Mouse (Mus musculus) heart, adult 8-10 months (tissue): ENCODE data around the gene Bscl2. TPM values are rescaled to one million over a fixed set of nuclear protein-coding genes. Genes with fewer than 3 reads are reported as not detected.
"Not testable (repeated sequence)": the region's sequence is repeated elsewhere in the genome, so short reads cannot be mapped to it uniquely, and the experiment has no call there.

Source experiments
- DNase-seq: peaks from one replicate; pipeline ENCODE4 v3.0.0; 2022; ENCODE audit warnings: low spot score
- total RNA-seq, 4 experiments: library from RNA; stranded (reverse); gene quantifications; 2 replicates each; pipeline ENCODE4 v1.2.4; 2022

The Bscl2 gene
- total RNA-seq, 4 experiments from 2014 or later, result 21.2 to 28.1 (median 24.2) TPM

GRCm38 (mm10) chr19:8871267-8872186 is 34.3 kb downstream of the Bscl2 start, which contains the start of gene Ubxn1:
Gene Ubxn1, plus strand, starts transcription at chr19:8871496.
- DNase-seq, result peak; percentile 99

- no peak for DNase-seq
These were observed 35.1 kb downstream of the Bscl2 start for GRCm38 (mm10) chr19:8872266-8872840.

- no peak for DNase-seq
These were observed 37.8 kb downstream of the Bscl2 start for GRCm38 (mm10) chr19:8875031-8875430.

GRCm38 (mm10) chr19:8880311-8881033 is 43.2 kb downstream of the Bscl2 start, which contains the start of gene Uqcc3:
Gene Uqcc3, minus strand, starts transcription at chr19:8880923.
- DNase-seq, result peak; percentile 91

DNA sequence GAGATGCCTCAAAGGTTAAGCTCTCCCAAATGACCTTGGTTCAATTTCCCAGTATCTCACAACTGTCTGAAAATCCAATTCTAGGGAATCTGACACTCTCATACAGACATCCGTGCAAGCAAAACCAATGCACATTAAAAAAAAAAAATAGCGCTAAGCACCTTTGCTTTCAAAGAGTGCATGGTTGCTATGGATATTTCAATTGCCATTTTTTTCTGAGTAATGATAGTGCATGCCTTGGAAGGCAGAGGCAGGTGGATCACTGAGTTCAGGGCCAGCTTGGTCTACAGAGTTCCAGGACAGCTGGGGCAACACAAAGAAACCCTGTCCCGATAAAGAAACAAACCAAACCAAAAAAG is 43.7 kb downstream of the Bscl2 start:
- DNase-seq, result no peak

DNA sequence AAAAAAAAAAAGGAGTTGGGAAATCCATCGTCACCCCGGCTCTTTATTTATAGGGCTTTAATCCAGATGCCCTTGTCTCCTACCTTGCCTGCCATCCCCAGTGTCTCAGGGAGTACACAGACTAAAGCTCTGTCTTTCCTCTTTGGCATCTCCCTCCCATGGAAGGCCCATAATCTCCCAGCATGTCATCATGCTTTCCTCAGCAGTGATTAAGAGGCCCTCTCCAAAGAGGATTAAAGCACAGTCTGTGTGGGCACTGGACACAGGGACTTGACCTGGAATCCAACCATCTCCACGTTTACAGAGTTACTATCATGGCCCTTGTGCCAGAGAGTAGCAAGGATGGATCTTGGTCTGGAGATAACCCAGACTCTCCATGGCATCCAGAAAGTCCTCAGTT is 46.3 kb downstream of the Bscl2 start, which contains the start of the genes Lbhd1 and Gm49403:
Gene Lbhd1, plus strand, starts transcription at position 117 of the 400 bp plus-strand sequence.
Gene Gm49403, plus strand, starts transcription at position 315 of the 400 bp plus-strand sequence.
- no peak for DNase-seq

- no peak for DNase-seq
These were observed 49.8 kb downstream of the Bscl2 start for GRCm38 (mm10) chr19:8886916-8887584.

DNA sequence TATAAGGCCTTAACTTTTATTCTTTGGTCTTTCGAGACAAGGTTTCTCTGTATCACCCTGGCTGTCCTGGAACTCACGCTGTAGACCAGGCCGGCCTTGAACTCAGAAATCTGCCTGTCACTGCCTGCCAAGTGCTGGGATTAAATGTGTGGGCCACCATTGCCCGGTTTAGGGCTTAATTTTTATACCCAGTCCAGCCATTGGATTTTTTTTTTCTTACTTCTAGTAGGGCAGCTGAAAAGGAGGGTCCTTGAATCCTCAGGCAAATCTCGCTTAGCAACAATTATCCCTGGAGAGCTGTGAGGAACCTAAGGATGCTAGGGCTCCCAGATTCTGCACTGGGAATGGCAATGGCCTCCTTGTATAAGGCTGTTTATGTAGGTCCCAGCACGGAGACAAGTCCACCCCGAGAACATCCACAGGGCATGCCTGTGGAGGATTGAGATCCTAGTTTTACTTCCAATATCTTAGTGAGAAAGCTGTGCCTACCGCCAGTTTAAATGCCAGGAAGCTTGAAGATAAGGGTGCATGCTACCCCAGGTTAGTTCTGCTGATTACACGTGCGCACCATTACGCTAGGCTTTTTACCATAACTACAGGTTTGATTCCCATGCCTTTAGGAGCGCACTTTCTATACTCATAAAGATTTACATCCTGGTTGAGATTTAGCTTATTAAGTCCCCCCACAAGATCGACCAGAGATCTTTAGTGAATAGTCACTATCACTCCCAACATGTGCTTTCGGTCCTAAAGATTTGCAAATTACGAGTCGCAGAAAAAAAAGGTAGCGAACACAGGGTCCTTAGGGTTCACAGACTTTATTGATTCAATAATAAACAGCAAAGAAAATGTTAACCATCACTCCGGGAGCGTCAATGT is 50.6 kb downstream of the Bscl2 start:
- no peak for DNase-seq

- DNase-seq, result peak; percentile 95
These were observed 51.5 kb downstream of the Bscl2 start, which contains the start of the genes 1810009A15Rik and Gm49416 for GRCm38 (mm10) chr19:8888511-8889385. Gene 1810009A15Rik, plus strand, starts transcription at chr19:8888853. Gene Gm49416, plus strand, starts transcription at chr19:8888926.

- DNase-seq, result peak; percentile 88
These were observed 55.8 kb downstream of the Bscl2 start, which contains the start of gene Ints5 for GRCm38 (mm10) chr19:8892829-8893766. Gene Ints5, plus strand, starts transcription at chr19:8893005.

- DNase-seq, result no peak
These were observed 58.2 kb downstream of the Bscl2 start for GRCm38 (mm10) chr19:8895397-8895960.

DNA sequence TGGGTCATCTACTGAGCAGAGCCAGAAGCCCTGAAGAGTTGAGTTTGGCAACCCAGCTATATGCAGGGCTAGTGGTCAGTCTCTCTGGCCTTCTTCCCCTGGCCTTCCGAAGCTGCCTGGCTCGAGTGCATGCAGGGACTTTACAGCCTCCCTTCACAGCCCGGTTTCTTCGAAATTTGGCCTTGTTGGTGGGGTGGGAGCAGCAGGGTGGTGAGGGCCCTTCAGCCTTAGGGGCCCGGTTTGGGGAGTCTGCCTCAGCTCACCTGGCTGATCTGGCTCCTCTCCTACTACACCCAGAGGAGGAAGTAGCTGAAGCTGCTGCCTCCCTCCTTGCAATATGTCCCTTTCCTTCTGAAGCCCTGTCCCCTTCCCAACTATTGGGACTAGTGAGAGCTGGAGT is 59.0 kb downstream of the Bscl2 start:
- not testable (repeated sequence) for DNase-seq

GRCm38 (mm10) chr19:8897211-8897864 is 60.1 kb downstream of the Bscl2 start:
- peak; percentile 27 for DNase-seq

DNA sequence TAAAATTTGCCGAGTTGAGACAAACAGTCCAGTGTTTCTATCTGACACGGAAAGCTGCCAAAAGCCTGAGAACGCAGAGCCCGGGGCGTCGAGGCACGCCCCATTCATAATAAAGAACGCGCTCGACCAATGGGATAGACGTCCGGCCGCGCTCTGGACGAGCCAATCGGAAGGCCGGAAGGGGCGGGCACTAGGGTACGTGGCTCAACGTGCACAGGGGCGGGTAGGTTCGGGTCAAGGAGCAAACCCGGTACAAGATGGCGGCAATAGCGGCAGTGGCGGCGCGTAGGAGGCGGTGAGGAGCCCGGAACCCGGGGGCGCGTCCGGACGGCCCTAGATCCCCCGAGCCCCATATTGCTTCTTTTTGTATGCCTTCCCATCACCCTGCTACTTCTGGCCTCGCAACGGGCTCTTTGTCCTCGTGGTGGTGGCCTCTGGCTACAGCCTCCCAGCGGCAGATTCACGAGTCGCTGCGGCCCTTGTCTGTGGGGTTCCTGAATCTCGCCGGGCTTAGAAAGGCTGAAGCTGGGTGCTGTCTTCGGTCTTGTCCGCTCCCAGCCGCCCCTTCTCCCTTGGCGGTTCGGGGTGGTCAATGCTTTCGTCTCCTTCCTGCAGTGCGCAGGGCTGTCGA is 60.7 kb downstream of the Bscl2 start, which contains the start of gene Ganab:
Gene Ganab, plus strand, starts transcription at position 207 of the 631 bp plus-strand sequence.
- peak; percentile 95 for DNase-seq
